Mouse (Mus musculus): ENCODE results near the gene Iars2.

Iars2 gene

DNA sequence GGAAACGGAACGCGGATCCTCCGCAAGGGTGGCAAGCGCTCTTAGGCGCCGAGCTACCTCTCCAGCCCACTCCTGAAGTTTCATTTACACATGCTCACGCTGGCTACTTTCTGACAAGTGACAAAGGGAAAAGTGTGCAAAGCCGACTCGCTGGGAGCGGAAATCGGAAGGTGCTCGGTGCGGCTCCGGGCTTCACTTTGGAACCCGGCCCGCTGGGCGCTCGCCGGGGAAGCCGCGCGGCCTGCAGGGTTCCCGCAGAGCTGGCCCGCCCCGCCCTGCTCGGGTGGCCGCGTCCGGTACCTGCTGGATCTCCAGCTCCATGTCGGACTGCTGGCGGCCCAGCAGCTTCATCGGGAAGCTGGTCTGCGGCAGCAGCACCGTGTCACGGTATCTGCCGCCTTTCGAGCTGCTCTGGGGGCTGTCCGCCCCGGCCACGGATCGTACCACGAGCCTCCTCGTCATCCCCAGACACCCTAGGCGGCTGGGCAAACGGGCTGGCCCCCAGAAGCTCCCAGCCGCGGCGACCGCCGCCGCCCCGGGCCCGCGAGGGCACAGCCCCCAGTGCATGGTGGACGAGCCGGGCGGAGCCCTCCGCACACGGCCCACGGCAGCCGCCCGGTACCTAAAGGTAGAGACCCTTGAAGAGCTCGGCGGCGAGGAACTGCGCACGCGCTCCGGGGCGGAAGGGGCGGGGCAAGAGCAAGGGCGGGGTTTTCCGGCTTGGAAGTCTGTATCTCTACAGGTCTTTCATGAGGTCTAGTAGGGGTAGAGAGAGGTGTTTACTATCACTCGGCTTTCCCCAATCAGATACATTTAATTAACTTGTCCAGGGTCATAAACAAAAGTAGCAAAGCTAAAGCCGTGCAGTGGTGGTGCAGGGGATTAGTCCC lies at the start of gene Iars2:
Gene Iars2, minus strand, starts transcription at position 676 of the 890 bp plus-strand sequence.
- DNase-seq: peak; percentile 94

- no peak for DNase-seq
Observed at GRCm38 (mm10) chr1:185377429-185377828, 48.2 kb upstream of the Iars2 start.

DNA sequence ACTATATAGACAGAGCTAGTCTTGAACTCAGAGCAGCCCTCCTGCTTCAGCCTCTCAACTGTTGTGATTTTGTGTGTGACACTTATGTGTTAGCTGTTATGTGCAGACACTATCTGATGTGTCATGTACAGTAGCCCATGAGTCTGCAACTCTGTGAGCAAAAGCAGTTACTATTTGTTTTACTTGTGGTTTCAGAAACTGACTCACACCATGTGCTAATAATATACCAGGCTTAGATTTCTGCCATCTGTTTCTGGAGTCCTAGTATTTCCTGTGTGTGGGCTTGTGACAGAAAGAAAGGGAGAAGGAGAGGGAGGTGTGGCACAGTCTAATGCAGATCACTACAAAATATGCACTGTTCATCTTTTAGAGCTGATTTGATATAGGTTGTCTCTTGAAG lies 47.2 kb upstream of the Iars2 start:
- no peak for DNase-seq

GRCm38 (mm10) chr1:185369979-185370378 lies 40.8 kb upstream of the Iars2 start:
- DNase-seq: peak; percentile 24

DNA sequence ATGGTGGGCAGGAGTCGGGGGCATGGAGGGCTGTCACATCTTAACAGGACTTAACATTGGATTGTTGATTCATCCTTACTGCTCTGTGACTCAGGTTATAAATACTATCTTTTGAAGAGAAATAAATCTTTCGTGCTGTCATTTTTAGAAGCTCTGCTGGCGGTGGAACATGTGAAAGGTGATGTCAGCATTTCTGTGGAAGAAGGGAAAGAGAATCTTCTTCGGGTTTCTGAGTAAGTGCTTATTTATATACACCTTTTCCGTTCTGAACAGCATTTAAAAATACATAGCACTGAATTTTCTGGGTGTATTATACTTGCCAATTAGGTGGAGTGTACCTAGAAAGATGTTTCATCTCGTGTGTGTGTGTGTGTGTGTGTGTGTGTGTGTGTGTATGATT lies 38.2 kb upstream of the Iars2 start:
- no peak for DNase-seq

GRCm38 (mm10) chr1:185364183-185364540 lies 35.0 kb upstream of the Iars2 start:
- DNase-seq: no peak

DNA sequence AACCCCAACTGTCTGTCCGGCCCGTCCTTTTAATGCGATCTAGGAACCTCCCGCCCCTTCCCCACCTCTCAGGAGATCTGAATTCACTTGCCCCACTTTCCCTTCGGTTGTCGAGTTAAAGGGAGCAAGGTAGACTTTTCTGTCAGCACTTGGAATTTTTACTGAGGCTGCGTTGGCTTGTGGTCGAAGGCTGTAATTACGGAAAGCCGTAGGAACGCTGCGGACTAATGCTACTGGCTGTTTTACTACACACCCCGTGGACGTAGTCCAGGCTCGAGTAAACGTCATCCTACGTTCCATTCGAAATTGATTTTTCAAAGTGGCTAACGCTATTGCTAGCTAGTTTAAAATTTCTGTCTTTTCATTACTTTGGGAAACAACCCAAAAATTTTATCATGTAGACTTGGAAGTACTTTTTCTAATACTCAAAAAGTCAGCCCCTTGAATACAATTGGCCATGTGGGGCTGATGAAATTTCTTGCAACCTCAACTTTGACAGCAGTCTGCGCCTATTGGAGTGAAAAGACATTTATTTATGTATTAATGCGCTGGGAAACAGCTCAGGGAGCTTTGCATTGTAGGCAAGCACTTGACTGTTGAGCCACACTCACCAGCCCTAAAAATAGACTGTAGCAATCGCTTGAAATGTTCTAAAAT lies 34.5 kb upstream of the Iars2 start:
- peak; percentile 71 for DNase-seq

- DNase-seq: peak; percentile 99
Observed at GRCm38 (mm10) chr1:185362677-185363520, 33.7 kb upstream of the Iars2 start, which contains the start of gene Eprs. Eprs (plus strand) TSS chr1:185363044.

DNA sequence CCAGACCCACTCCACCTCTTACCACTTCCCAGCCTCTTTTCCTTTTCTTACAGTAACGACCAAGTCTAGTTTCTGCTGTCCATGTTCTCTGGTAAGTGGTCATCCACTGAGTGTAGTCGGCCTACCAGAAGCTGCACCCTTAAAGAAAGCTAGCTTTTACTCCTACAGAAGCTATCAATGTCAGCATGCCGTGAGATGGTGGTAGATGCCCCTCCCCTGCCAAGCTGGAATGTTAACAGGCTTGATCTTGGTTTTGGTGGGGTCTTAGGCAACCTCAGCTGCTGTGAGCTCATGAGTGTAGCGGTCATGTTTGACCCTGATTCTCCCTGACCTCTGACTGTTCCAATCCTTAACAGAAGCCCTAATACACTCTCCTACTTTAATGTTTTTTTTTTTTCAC lies 29.0 kb upstream of the Iars2 start:
- no peak for DNase-seq

GRCm38 (mm10) chr1:185356246-185356645 lies 27.1 kb upstream of the Iars2 start:
- no peak for DNase-seq

GRCm38 (mm10) chr1:185354731-185355130 lies 25.5 kb upstream of the Iars2 start:
- DNase-seq: no peak

DNA sequence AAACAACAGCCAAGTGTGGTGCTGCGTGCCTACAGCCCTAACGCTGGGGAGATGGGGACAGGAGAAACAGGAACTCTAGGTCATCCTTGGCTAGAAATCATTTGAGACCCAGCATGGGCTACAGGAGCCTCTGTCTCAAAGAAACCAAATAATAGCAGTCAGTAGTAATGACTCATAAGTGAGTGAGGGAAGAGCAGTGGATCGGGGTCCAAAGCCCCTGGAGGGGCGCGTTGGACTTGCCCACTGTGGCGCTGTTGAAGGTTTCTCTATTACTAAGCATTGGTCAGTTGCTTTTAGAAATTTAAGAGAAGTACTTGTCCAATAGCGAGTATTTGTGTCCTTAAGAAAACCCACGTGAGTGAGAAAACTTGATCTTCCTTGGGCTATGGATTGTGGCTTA lies 24.2 kb upstream of the Iars2 start:
- DNase-seq: no peak

DNA sequence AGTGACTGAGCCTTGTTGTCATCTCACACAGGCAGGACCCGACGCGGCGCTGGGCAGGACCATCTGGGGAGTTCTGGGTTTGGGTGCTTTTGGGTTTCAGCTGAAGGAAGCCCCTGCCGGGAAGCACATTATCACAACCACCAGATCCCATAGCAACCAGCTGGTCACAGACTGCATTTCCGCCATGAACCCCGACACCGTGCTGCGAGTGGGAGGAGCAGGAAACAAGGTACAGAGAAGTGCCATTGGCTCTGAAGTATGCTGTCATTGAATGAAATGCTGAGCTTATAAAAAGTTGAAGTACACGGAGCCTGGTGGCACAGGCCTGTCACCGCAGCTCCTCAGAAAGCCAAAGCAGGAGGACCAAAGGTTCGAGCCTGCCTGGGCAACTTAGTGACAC lies 23.0 kb upstream of the Iars2 start:
- DNase-seq: no peak

GRCm38 (mm10) chr1:185350611-185351010 lies 21.4 kb upstream of the Iars2 start:
- no peak for DNase-seq

GRCm38 (mm10) chr1:185349741-185350140 lies 20.5 kb upstream of the Iars2 start:
- DNase-seq: no peak

DNA sequence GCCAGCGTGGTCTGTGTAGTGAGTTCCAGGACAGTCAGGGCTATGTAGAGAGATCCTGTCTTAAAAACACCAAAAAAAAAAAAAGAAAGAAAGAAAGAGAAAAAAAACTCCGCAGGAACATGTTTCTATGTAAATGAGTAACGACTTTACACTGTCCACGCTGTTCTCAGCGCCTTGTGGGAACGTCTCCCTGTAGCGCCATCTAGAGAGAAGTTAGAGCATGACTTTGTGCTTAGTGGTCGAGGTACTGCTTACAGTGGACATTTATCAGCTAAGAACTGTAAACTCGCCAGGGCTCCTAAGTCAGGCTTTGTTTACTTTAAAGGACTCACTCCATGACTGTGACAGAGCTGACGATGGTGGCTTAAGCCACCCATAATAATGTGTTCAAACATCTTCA lies 17.0 kb upstream of the Iars2 start:
- peak; percentile 20 for DNase-seq

GRCm38 (mm10) chr1:185343422-185343821 lies 14.2 kb upstream of the Iars2 start:
- no peak for DNase-seq

DNA sequence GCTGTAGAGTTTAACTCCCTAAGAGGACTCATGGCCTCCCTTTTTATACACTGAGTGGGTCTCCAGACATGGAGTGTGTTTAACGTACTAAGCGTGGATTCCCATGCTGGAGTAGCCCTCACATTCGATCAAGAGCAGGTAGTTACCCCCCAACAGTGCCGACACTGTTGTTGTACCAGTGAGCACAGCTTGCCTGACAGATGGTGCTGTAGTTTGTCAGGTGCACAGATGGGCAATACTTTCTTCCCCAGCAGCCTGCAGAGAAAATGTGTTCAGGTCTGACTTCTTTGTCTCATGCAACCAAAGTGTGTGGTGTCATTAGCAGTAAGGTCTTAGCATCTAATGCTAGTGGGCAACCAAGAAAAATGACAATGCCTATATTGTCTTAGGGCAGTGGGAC lies 13.2 kb upstream of the Iars2 start:
- no peak for DNase-seq

GRCm38 (mm10) chr1:185336535-185336934 lies 7.3 kb upstream of the Iars2 start:
- DNase-seq: no peak

DNA sequence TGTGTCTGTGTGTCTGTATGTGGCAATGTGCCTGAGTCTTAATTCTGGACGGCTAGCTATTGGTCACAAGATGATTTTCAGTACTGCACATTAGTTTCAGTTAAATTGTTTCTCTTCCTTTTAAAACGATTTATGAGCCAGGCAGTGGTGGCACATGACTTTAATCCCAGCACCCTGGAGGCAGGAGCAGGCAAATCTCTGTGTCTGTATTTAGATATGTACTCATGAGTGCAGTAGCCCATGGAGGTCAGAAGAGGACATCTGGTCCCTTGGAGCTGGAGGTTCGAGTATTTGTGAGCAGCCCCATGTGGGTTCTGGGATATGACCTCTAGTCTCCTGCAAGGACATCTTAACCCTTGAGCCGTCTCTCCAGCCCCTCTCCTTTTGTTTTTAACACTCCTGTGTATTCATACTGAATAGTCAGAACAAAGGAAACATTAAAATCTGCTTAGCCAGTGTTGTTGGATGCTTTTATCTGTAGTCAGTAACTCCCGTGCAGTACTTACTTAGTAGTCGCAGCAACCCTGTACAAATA lies 6.1 kb upstream of the Iars2 start:
- DNase-seq: peak; percentile 17

- no peak for DNase-seq
Observed at GRCm38 (mm10) chr1:185334136-185334535, 4.9 kb upstream of the Iars2 start.

DNA sequence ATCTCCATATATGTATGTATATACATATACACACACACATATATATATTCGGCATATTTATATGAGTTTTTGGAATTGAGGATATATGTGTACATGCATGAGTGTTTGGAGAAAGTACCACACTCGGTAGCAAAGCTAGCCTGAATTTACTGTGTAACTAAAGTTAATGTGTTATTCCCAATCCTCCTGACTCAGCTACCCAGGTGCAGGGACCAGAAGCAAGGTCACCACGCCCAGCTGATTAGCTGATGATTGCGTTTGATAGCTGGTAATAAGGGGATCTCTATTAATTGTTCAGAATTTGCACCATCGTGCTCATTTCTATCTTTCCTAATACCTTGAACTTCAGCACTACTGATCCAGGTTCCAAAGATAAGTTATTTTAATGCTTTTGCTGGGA lies 4.5 kb upstream of the Iars2 start:
- no peak for DNase-seq

- DNase-seq: peak; percentile 94
Observed at GRCm38 (mm10) chr1:185331983-185332430, 2.8 kb upstream of the Iars2 start, which contains the start of gene Bpnt1. Bpnt1 (plus strand) TSS chr1:185332149.
